Mouse (Mus musculus) myocyte (in vitro differentiated cells): Measurements from ENCODE around the gene Golt1b. TPM values are rescaled to one million over a fixed set of nuclear protein-coding genes. Genes with fewer than 3 reads are reported as not detected.
"Not testable (repeated sequence)": the region's sequence is repeated elsewhere in the genome, so short reads cannot be mapped to it uniquely, and the experiment has no call there.

Experiments used
- H3K27me3 ChIP-seq: one replicate; pipeline ENCODE4 v1.6.1; 2011; ENCODE audit not compliant: control insufficient read depth, insufficient read depth, insufficient read length
- H3K36me3 ChIP-seq: one replicate; pipeline ENCODE4 v1.6.1; 2011; ENCODE audit not compliant: control insufficient read depth, insufficient read depth
- H3K4me2 ChIP-seq: one replicate; pipeline ENCODE4 v1.6.1; 2011; ENCODE audit warnings: low read depth, control low read depth
- H3K4me3 ChIP-seq: one replicate; pipeline ENCODE4 v1.5.1; 2011; ENCODE audit warnings: mild to moderate bottlenecking, control low read depth, moderate library complexity
- H3K79me2 ChIP-seq: one replicate; pipeline ENCODE4 v1.6.1; 2011; ENCODE audit not compliant: control insufficient read depth, insufficient read depth
- H3ac ChIP-seq: one replicate; pipeline ENCODE4 v1.6.1; 2011; ENCODE audit not compliant: control insufficient read depth, insufficient read length
- CEBPB ChIP-seq: IDR thresholded peaks from 2 replicates; pipeline ENCODE4 v1.6.1; 2011; ENCODE audit warnings: mild to moderate bottlenecking, moderate library complexity; ENCODE audit not compliant: poor library complexity, insufficient read depth, severe bottlenecking
- E2F4 ChIP-seq: IDR thresholded peaks from one replicate; pipeline ENCODE4 v1.6.1; 2011; ENCODE audit warnings: mild to moderate bottlenecking, control low read depth, moderate library complexity; ENCODE audit not compliant: insufficient read depth
- MAX ChIP-seq: IDR thresholded peaks from one replicate; pipeline ENCODE4 v1.6.1; 2011; ENCODE audit warnings: low read depth, mild to moderate bottlenecking, control low read depth
- MYOD1 ChIP-seq, 3 experiments: IDR thresholded peaks; one replicate each; pipeline ENCODE4 v1.6.1; 2011; ENCODE audit warnings: control low read depth in 2 of 3, low read depth in 2 of 3, mild to moderate bottlenecking in 2 of 3, moderate library complexity in 1 of 3; ENCODE audit not compliant: insufficient read length in 2 of 3, control insufficient read depth in 1 of 3
- MYOG ChIP-seq, 3 experiments: IDR thresholded peaks; one replicate each; pipeline ENCODE4 v1.6.1; 2011; ENCODE audit warnings: control low read depth in 2 of 3, low read depth in 2 of 3, mild to moderate bottlenecking in 2 of 3; ENCODE audit not compliant: insufficient read length in 2 of 3, control insufficient read depth in 1 of 3, insufficient read depth in 1 of 3
- POLR2A ChIP-seq: IDR thresholded peaks from one replicate; pipeline ENCODE4 v1.6.1; 2011; ENCODE audit warnings: low read depth, mild to moderate bottlenecking, control low read depth, moderate library complexity; ENCODE audit not compliant: insufficient read length
- POLR2AphosphoS2 ChIP-seq: IDR thresholded peaks from one replicate; pipeline ENCODE4 v1.6.1; 2011; ENCODE audit warnings: low read depth, control low read depth; ENCODE audit not compliant: insufficient read length
- REST ChIP-seq: IDR thresholded peaks from one replicate; pipeline ENCODE4 v1.6.1; 2011; ENCODE audit warnings: mild to moderate bottlenecking, control low read depth, moderate library complexity; ENCODE audit not compliant: insufficient read depth, insufficient read length
- SRF ChIP-seq: IDR thresholded peaks from one replicate; pipeline ENCODE4 v1.6.1; 2011; ENCODE audit warnings: low read depth; ENCODE audit not compliant: control insufficient read depth, insufficient read length
- TCF12 ChIP-seq: IDR thresholded peaks from one replicate; pipeline ENCODE4 v1.6.1; 2011; ENCODE audit warnings: mild to moderate bottlenecking, control low read depth; ENCODE audit not compliant: poor library complexity, insufficient read depth, severe bottlenecking
- TCF3 ChIP-seq: IDR thresholded peaks from one replicate; pipeline ENCODE4 v1.6.1; 2011; ENCODE audit warnings: low read depth, control low read depth; ENCODE audit not compliant: insufficient read length
- USF1 ChIP-seq: IDR thresholded peaks from one replicate; pipeline ENCODE4 v1.6.1; 2011; ENCODE audit warnings: low read depth, mild to moderate bottlenecking, control low read depth, moderate library complexity
- polyA plus RNA-seq: library from polyadenylated mRNA; unstranded; fragments of >200 nt; fragmentation: generic; extraction: Trizol; gene quantifications from one replicate; pipeline ENCODE4 v1.2.1, GENCODE M21; 2012; ENCODE audit warnings: missing spikeins

Gene Golt1b
- polyA plus RNA-seq, 1 experiment, result 22.7 TPM

DNA sequence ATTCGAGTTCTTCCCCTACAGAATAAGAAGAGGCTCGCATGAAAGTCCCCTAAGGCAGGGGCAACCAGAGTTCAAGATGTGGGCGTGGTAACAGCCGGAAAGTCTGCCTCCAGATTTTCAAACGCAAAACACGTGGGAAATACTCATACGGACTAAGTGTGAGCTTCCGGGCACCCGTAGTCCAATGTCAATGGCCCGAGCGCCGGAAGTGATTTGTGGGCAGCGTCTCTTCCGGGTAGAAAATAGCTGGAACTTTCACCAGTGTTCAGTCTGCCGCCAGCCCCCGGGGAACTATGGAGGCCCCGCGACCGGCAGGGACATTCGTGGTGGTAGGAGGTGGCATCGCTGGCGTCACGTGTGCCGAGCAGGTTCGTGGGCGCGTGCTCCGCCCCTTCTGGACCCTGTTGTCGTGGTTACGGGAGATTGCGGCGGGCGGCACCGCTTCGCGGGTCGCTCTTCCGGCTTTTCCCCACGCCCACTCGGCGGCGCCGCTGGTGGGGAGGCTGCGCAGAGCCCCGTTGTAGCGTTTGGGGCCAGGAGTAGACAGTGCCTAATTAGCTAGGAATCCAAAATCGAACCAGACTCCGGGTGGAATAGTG, 41.5 kb upstream of the Golt1b start, which contains the start of gene Pyroxd1:
Gene Pyroxd1, plus strand, starts transcription at position 215 of the 599 bp plus-strand sequence.
- peak within 1 kb of the TSS; percentile 53 for H3K4me3 ChIP-seq
- H3ac ChIP-seq, result peak within 1 kb of the TSS; percentile 73
- peak; percentile 61 for TF ChIP-seq POLR2A
- TF ChIP-seq E2F4, result no peak
- TF ChIP-seq SRF, result peak; percentile 32
- 0 out of 2 replicates have a peak, but pooled peaks have one; percentile 7 for TF ChIP-seq CEBPB
- TF ChIP-seq MYOD1 (IDR thresholded peaks at IDR 0.05; ENCODE audit: control insufficient read depth in 1 of 3, insufficient read length in 2 of 3, low read depth in 2 of 3), result no peak
- peak; percentile 55 for TF ChIP-seq POLR2AphosphoS2
- TF ChIP-seq REST, result no peak
- no peak for TF ChIP-seq TCF3
- TF ChIP-seq USF1, result peak; percentile 61
- TF ChIP-seq TCF12, result no peak
- TF ChIP-seq MYOG (IDR thresholded peaks at IDR 0.05; ENCODE audit: control insufficient read depth in 1 of 3, insufficient read depth in 1 of 3, insufficient read length in 2 of 3, low read depth in 2 of 3), result peak in 1 of 3 experiments; percentile 7
- TF ChIP-seq MAX, result peak; percentile 95
- H3K4me2 ChIP-seq, result peak within 1 kb of the TSS; percentile 88
- H3K79me2 ChIP-seq, result peaks cover 9% of the 10 kb centered on the region
- peaks cover 3% of the 10 kb centered on the region for H3K36me3 ChIP-seq
- H3K27me3 ChIP-seq, result no peaks in the 10 kb centered on the region

DNA sequence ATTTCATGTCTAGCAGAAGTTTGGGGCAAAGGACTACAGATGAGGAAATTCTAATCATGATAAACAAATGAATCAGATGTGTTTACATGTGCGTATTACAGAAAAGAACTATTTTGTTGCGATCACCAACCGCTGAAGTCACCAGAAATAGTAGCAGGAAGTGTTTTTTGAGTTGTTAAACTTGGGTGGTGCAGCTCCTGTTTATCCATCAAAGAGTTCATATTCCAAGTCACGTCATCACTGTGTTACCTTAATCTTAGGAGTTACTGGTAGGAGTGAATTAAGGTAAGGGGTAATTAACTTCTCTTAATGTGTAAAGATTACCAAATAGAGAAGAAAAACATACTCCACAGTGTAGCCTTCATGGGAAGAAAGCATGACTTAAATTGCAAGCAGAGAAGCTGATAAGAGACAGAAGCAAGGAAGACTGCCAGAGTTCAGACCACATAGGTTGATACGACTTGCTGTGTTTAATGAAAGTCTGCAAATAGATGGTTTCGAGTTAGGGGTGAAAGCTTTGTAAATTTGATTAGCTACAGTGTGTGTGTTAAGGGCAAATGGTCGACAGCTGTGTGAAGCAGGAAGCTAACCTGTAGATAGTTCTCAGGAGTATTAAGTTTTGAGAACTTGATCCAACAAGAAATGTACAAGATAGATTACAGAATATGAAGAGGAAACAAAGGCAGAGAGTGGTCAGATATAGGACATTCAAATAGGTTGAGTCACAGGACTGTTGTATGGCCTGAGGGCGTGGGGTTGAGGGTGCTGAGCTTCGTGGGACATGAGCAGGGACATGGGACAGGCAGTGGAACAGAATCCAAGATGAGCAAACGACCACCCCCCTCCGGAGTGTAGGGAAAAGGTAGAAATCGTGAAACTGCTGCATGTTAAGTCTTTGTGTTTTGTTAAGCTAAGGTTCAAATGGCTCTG, 40.6 kb upstream of the Golt1b start:
- H3K4me3 ChIP-seq, result peak overlapping the region; percentile 53
- H3K4me2 ChIP-seq, result peak overlapping the region; percentile 88
- H3K79me2 ChIP-seq, result peaks cover 9% of the 10 kb centered on the region
- TF ChIP-seq POLR2AphosphoS2, result no peak
- no peak for TF ChIP-seq REST
- TF ChIP-seq POLR2A, result no peak
- no peak for TF ChIP-seq E2F4
- no peak for TF ChIP-seq USF1
- no peak for TF ChIP-seq MAX
- TF ChIP-seq TCF12, result no peak
- no peak for TF ChIP-seq TCF3
- no peak for TF ChIP-seq SRF
- TF ChIP-seq CEBPB, result no peak
- no peak for TF ChIP-seq MYOD1 (IDR thresholded peaks at IDR 0.05; ENCODE audit: control insufficient read depth in 1 of 3, insufficient read length in 2 of 3, low read depth in 2 of 3)
- no peak for TF ChIP-seq MYOG (IDR thresholded peaks at IDR 0.05; ENCODE audit: control insufficient read depth in 1 of 3, insufficient read depth in 1 of 3, insufficient read length in 2 of 3, low read depth in 2 of 3)
- H3ac ChIP-seq, result peak overlapping the region; percentile 73
- peaks cover 3% of the 10 kb centered on the region for H3K36me3 ChIP-seq
- no peaks in the 10 kb centered on the region for H3K27me3 ChIP-seq

DNA sequence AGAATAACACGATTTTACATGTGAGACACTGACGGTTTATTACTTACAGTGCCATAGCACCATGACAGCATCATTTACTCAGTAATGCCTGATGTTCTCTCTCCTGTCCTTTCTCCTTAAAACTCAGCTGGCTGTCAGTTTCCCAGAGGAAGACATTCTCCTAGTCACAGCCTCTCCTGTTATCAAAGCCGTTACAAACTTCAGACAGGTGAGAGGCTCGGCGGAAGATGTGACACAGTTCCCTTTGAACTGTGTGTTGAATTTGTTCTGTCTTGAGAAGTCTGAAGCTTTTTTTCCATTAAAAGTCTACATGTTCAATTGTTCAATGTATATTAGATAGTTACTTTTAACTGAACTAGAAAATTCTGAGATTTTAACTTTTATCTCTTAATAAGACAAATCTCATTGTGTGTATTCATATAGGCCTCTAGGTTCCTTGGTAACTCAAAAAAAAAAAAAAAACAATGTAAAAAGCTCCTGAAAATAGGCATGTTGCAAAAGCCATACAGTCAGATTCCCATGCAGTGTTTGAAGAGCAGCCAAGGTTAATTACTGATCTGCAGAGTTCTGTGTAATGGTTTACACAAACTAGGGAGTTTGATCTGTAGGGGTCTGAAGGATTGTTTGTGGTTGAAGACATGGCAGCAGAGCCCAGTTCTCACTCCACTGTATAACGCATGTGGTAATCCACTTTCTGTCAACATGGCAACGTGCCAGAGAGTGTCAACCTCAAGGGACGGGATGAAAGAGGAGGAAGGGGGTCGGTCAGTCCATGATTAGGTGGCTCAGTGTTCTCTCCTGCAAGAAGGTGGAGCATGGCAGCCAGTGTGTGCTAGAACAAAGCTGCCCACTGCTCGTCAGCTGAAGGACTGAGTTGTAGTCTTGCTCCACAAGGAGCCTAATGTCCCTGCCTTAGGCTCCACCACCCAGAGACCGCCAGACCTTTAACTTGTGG, 39.3 kb upstream of the Golt1b start:
- no peak overlapping the region for H3ac ChIP-seq
- H3K4me2 ChIP-seq, result no peak overlapping the region
- peaks cover 9% of the 10 kb centered on the region for H3K79me2 ChIP-seq
- H3K36me3 ChIP-seq, result peaks cover 12% of the 10 kb centered on the region
- no peaks in the 10 kb centered on the region for H3K27me3 ChIP-seq
- no peak overlapping the region for H3K4me3 ChIP-seq
- no peak for TF ChIP-seq REST
- no peak for TF ChIP-seq SRF
- TF ChIP-seq POLR2AphosphoS2, result no peak
- no peak for TF ChIP-seq MYOD1 (IDR thresholded peaks at IDR 0.05; ENCODE audit: control insufficient read depth in 1 of 3, insufficient read length in 2 of 3, low read depth in 2 of 3)

DNA sequence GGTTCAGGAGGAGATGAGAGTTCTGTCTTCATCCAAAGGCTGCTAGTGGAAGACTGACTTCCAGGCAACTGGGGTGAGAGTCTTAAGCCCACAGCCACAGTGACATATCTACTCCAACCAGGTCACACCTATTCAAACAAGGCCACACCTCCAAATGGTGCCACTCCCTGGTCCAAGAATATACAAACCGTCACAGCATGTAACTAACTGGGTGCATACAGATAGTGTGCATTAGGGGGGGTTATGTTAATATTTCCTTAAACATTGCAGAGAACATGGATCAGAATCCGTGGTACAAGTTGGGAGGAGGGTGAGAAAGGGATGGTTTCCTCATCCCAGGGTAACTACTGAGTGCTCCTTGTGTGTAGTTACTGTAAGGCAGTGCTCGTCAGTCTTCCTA, 34.9 kb upstream of the Golt1b start:
- not testable (repeated sequence) for H3K79me2 ChIP-seq, H3K4me2 ChIP-seq, H3K4me3 ChIP-seq, H3ac ChIP-seq, H3K27me3 ChIP-seq
- peaks cover 24% of the 10 kb centered on the region for H3K36me3 ChIP-seq

DNA sequence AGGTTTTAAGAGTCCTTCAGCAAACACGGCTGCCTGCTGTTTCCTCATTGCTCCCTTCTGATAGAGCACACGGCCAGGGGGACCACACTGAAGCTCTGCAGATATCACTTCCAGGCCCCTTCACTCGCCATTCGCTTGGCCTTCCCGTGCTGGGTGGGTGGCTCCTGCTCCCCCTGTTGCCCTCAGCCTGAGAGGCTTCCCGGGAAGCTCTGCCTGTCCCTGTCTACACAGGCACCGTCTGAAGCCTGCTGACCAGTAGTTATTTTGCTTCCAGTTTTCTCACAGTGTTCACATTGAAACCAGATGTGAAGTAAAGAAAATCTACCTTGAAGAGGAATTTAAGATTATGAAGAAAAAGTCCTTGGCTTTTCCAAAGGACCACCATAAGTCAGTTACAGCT, 29.9 kb upstream of the Golt1b start:
- Histone ChIP-seq H3K4me2 (no peak overlapping the region), H3K4me3 (no peak overlapping the region), H3K36me3 (peaks cover 48% of the 10 kb centered on the region), H3K79me2 (no peaks in the 10 kb centered on the region), H3ac (no peak overlapping the region), H3K27me3 (no peaks in the 10 kb centered on the region)
- TF ChIP-seq TCF12, result no peak
- TF ChIP-seq CEBPB, result no peak
- TF ChIP-seq POLR2A, result no peak
- TF ChIP-seq E2F4, result no peak
- no peak for TF ChIP-seq USF1
- TF ChIP-seq SRF, result no peak
- TF ChIP-seq REST, result no peak
- TF ChIP-seq POLR2AphosphoS2, result no peak
- no peak for TF ChIP-seq MAX
- no peak for TF ChIP-seq TCF3
- TF ChIP-seq MYOG (IDR thresholded peaks at IDR 0.05; ENCODE audit: control insufficient read depth in 1 of 3, insufficient read depth in 1 of 3, insufficient read length in 2 of 3, low read depth in 2 of 3), result no peak
- TF ChIP-seq MYOD1 (IDR thresholded peaks at IDR 0.05; ENCODE audit: control insufficient read depth in 1 of 3, insufficient read length in 2 of 3, low read depth in 2 of 3), result no peak
